Mouse (Mus musculus) limb, embryonic 12.5 days (tissue): Measurements from ENCODE around the gene Mfsd9. TPM values are rescaled to one million over a fixed set of nuclear protein-coding genes. Genes with fewer than 3 reads are reported as not detected.

Source experiments
- ATAC-seq: fragments of 200-750 bp; cut with Nextera tagmentation; 2 replicates; pipeline ENCODE4 v1.8.0; 2017; ENCODE audit warnings: low read depth, moderate TSS enrichment; ENCODE audit not compliant: insufficient number of reproducible peaks, insufficient read depth, low FRiP score, low TSS enrichment
- H3K27ac ChIP-seq: fragments of 300-500 bp; sonication (generic); 2 replicates; pipeline ENCODE4 v1.5.1; 2016; ENCODE audit warnings: mild to moderate bottlenecking, moderate library complexity
- H3K27me3 ChIP-seq: fragments of 300-500 bp; sonication (generic); 2 replicates; pipeline ENCODE4 v1.6.1; 2016; ENCODE audit warnings: mild to moderate bottlenecking, moderate library complexity
- H3K36me3 ChIP-seq: fragments of 300-500 bp; sonication (generic); 2 replicates; pipeline ENCODE4 v1.6.1; 2016; ENCODE audit warnings: mild to moderate bottlenecking, moderate library complexity
- H3K4me1 ChIP-seq: fragments of 300-500 bp; sonication (generic); replicated peaks from 2 replicates; pipeline ENCODE4 v1.6.1; 2016
- H3K4me2 ChIP-seq: fragments of 300-500 bp; sonication (generic); 2 replicates; pipeline ENCODE4 v1.6.1; 2016; ENCODE audit warnings: mild to moderate bottlenecking, moderate library complexity
- H3K4me3 ChIP-seq: fragments of 300-500 bp; sonication (generic); replicated peaks from 2 replicates; pipeline ENCODE4 v1.5.1; 2016; ENCODE audit warnings: mild to moderate bottlenecking
- H3K9ac ChIP-seq: fragments of 300-500 bp; sonication (generic); replicated peaks from 2 replicates; pipeline ENCODE4 v1.6.1; 2016; ENCODE audit warnings: mild to moderate bottlenecking, moderate library complexity
- H3K9me3 ChIP-seq: fragments of 300-500 bp; sonication (generic); 2 replicates; pipeline ENCODE4 v1.6.1; 2016; ENCODE audit warnings: mild to moderate bottlenecking, moderate library complexity
- WGBS: fragments of 180-500 bp; shearing (Covaris S2); methylation state at CpG from one replicate; pipeline ENCODE4 v1.1.7; 2016; 5-methylcytosine and 5-hydroxymethylcytosine counted together
- polyA plus RNA-seq: library from polyadenylated mRNA; unstranded; fragments of >200 nt; fragmentation: Nextera tagmentation; extraction: Ambion mirVana; gene quantifications from 2 replicates; pipeline ENCODE4 v1.2.1, GENCODE M21; 2016

The Mfsd9 gene
- polyA plus RNA-seq, 1 experiment from 2014 or later = 3.8 TPM

DNA sequence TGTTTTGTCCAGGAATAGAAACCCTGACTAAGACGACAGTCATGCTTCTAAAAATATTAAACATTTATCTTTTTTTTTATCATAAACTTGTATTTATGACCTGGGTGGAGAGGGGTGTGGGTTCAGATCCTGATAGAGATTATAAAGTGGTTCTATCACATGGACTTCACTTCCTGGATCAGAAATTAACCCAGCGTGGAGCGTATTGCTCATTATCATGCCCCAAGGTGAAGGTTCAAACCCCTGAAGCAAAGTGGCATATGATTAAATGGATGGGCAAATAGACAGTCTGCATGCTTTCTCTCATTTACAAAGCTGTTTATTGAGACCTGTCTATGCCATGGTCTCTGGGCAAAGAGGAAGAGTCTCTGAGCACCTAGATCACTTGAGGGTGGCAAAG, 13.7 kb downstream of the Mfsd9 start:
- Histone ChIP-seq H3K4me2 (no peak overlapping the region), H3K4me1 (no peaks in the 10 kb centered on the region), H3K4me3 (no peak overlapping the region), H3K27ac (no peak overlapping the region), H3K27me3 (no peaks in the 10 kb centered on the region), H3K9ac (no peak overlapping the region), H3K36me3 (peaks cover 33% of the 10 kb centered on the region), H3K9me3 (peaks cover 10% of the 10 kb centered on the region)
- no peak for ATAC-seq
- whole genome bisulfite sequencing = 93% methylated on average over 3 of the region's 3 CpGs

DNA sequence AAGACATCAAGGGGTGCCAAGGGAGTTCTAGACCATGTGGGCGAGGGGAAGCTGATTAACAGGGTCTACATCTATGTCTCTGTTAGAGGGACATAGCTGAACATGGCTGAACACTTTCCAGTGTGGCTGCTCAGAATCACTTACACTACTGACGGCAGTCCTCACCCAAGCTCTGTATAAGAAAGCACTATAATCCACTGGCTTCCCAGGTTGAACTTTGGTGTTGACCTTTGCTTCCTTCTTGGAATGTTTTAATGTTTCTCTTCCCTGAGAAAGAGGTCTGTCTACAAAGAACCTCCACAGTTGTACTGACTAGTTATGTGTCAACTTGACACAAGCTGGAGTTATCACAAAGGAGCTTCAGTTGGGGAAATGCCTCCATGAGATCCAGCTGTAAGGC, 14.4 kb downstream of the Mfsd9 start:
- no peak for ATAC-seq
- 74% methylated on average over 2 of the region's 2 CpGs for WGBS
- H3K9me3 ChIP-seq = peaks cover 10% of the 10 kb centered on the region

DNA sequence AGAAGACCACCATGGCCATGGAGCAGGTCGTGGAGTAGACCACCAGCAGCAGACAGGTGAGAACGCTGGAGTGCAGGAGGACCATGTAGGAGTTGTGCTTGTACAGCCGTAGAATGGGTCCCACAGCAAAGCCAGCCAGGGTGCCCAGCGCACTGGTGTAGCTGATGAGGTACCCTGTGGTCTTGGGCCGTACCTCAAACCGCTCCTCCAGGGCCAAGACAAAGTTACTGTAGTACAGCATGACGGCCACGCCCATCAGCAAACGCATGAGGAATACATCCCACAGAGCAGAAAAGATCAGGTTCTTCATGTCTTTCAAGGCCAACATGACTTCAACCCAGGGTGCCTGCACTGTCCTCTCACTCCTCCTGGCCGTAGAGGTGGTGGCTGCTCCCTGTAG, 16.4 kb downstream of the Mfsd9 start:
- H3K27ac ChIP-seq = no peak overlapping the region
- H3K27me3 ChIP-seq = no peaks in the 10 kb centered on the region
- peaks cover 18% of the 10 kb centered on the region for H3K36me3 ChIP-seq
- peaks cover 6% of the 10 kb centered on the region for H3K9me3 ChIP-seq
- no peaks in the 10 kb centered on the region for H3K4me1 ChIP-seq
- H3K9ac ChIP-seq = no peak overlapping the region
- ATAC-seq = no peak
- WGBS = 95% methylated on average over 10 of the region's 10 CpGs
- H3K4me3 ChIP-seq = no peak overlapping the region
- H3K4me2 ChIP-seq = no peak overlapping the region

More for the DNA sequence above, 14.4 kb downstream of the Mfsd9 start:
- Histone ChIP-seq H3K4me1 (no peaks in the 10 kb centered on the region), H3K9ac (no peak overlapping the region), H3K36me3 (peaks cover 33% of the 10 kb centered on the region), H3K4me3 (no peak overlapping the region), H3K27ac (no peak overlapping the region), H3K4me2 (no peak overlapping the region), H3K27me3 (no peaks in the 10 kb centered on the region)

DNA sequence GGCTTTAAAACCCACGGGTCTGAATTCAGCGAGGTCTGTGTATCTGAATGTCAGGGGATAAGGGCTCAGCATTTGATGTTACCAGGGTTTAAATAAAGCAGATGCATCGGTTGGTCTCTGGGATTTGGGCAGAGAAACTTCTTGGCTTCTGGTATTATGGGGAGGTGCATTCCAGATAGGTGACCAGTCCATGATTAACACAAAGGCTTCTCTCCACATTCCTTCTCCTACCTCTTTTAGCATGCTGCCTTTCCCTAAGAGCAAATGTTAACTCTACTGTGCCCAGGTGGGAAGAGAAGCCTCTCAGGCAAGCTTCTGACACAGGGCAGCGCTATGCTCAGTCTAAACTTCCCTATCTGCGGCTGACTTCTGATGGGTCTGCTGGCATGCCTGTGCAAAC, 17.3 kb downstream of the Mfsd9 start:
- no peak overlapping the region for H3K27ac ChIP-seq
- H3K4me2 ChIP-seq = no peak overlapping the region
- H3K36me3 ChIP-seq = peaks cover 11% of the 10 kb centered on the region
- H3K4me1 ChIP-seq = no peaks in the 10 kb centered on the region
- H3K9ac ChIP-seq = no peak overlapping the region
- 91% methylated on average over 5 of the region's 5 CpGs for WGBS
- H3K27me3 ChIP-seq = no peaks in the 10 kb centered on the region
- no peak overlapping the region for H3K4me3 ChIP-seq
- H3K9me3 ChIP-seq = no peaks in the 10 kb centered on the region
- ATAC-seq = no peak

DNA sequence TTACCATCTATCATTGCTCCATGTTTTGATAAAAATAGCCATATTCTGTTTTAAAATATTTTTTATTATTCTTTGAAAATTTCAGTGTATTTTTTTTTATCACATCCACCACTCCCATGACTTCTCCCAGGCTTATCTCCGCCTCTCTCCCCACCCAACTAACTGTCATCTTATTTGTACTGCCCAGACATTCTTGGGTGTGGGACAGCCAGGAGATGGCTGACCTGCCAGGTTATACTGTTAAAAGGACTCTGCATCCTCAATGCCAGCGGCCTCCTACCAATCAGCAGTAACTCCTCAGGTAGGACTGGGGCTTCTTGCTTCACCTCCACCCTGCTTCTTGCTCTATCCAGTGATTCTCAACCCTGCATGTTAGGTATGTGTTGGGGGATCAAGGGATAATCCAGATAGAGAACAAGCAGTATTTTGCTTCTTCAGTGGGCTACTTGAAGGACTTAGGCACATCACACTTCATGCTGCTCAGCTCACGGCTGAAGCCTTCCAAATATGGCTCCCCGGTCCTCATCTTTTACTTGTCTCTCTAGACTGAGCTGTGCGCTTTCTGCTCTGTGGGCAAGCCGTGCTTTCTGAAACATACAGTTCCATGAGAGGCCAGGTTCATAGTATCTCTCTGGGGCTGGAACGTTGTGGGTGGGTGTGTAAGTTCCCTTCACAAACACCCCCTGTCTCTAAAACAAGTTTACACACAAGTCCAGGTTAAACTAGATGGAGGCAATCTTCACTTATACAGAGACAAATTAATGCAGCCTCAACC, 19.1 kb downstream of the Mfsd9 start:
- no peak overlapping the region for H3K4me3 ChIP-seq
- peaks cover 11% of the 10 kb centered on the region for H3K36me3 ChIP-seq
- H3K27me3 ChIP-seq = no peaks in the 10 kb centered on the region
- H3K27ac ChIP-seq = no peak overlapping the region
- 91% methylated on average over 7 of the region's 7 CpGs for WGBS
- H3K9ac ChIP-seq = no peak overlapping the region
- H3K9me3 ChIP-seq = no peaks in the 10 kb centered on the region
- no peak for ATAC-seq
- H3K4me2 ChIP-seq = no peak overlapping the region
- H3K4me1 ChIP-seq = no peaks in the 10 kb centered on the region

DNA sequence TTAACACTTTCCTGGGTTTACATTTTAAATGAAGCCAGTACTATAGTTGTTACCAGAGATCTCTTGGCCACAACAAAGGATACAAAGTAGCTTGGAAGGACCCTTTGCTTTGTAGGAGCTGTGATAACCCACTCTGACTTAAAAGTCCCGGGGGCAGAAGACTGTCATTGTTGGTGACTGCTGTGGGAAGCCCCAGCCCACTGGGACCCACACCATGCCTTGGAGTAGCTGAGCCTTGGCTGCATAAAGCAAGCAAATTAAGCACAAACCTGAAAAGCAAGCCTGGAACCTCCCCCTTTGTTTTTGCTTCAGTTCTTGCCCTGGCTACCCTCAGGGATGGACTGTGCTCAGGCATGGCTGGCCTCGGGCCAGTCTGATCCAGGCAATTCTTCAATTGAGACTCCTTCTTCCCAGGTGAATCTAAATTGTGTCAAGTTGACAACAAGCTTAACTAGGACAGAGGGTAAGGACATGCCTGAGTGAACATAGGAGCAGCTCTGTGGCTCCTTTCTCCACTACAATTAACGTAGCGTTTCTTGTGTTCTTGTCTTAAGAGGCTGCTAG, 21.1 kb downstream of the Mfsd9 start:
- 69% methylated on average over 4 of the region's 4 CpGs for WGBS

DNA sequence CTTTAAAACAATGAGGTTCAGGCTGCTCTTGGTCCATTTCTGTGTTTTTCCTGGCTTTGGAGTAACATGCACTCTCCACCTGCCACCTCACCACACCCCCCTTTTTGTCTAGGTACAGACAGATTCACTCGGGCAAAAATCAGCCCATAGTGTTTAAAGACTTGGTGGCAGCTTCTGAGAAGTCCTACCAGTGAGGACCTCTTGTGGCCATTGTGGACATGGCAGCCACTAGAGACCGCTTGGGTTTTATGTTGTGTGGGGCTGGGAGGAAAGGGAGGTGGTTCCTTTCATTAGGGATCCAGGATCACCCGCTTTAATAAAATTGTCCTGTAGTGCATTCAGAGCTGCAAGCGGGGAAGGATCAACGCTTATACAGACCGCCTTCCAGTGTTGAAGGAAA, 21.9 kb downstream of the Mfsd9 start:
- Histone ChIP-seq H3K27ac (no peak overlapping the region), H3K4me3 (no peak overlapping the region), H3K27me3 (no peaks in the 10 kb centered on the region), H3K9me3 (no peaks in the 10 kb centered on the region), H3K4me2 (no peak overlapping the region), H3K36me3 (0 out of 2 replicates have a peak, but pooled peaks cover 6% of the 10 kb centered on the region), H3K9ac (no peak overlapping the region), H3K4me1 (no peaks in the 10 kb centered on the region)
- ATAC-seq = no peak
- WGBS = 32% methylated on average over 6 of the region's 6 CpGs

More for the DNA sequence above, 21.1 kb downstream of the Mfsd9 start:
- H3K27ac ChIP-seq = no peak overlapping the region
- H3K9ac ChIP-seq = no peak overlapping the region
- no peaks in the 10 kb centered on the region for H3K9me3 ChIP-seq
- H3K27me3 ChIP-seq = no peaks in the 10 kb centered on the region
- no peak overlapping the region for H3K4me3 ChIP-seq
- H3K36me3 ChIP-seq = peaks cover 11% of the 10 kb centered on the region
- H3K4me2 ChIP-seq = no peak overlapping the region
- ATAC-seq = no peak
- H3K4me1 ChIP-seq = no peaks in the 10 kb centered on the region

DNA sequence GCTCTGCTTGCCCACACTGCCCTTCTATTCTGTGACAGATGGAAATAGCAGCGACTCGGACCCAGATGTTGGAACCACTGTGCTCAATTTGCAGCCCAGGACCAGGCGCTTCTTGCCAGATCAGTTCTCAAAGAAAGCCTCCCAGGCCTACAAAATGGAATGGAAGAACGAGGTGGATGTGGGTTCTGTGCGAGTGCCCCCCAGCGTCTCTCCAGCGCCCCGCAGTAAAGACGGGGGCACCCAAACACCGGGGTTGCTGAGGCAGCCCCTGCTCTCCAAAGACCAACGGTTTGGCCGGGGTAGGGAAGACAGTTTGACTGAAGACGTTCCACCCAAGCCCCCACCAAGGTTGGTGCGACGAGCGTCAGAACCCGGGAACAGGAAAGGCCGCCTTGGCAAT, 22.9 kb downstream of the Mfsd9 start:
- Histone ChIP-seq H3K4me3 (no peak overlapping the region), H3K27me3 (no peaks in the 10 kb centered on the region), H3K9ac (no peak overlapping the region), H3K27ac (no peak overlapping the region), H3K36me3 (no peaks in the 10 kb centered on the region), H3K4me1 (no peaks in the 10 kb centered on the region), H3K9me3 (no peaks in the 10 kb centered on the region), H3K4me2 (no peak overlapping the region)
- 87% methylated on average over 18 of the region's 18 CpGs for WGBS
- ATAC-seq = no peak

DNA sequence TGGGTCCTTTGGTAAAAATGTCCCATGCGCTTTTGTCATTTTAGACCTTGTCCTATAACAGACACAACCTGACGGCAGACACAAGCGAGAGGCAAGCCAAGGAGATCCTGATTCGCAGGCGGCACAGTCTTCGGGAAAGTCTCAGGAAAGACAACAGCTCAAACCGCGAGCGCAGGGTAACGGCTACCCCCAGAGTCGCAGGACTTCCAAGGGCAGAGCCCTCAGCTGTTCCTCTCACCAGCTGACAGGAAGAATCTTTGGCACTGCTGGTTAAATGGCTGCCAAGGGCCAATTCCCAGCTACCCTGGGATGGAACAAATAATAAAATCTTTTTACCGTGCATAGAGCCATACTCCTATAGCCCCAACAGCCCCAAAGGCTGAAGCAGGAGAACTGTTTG, 25.0 kb downstream of the Mfsd9 start:
- no peak for ATAC-seq
- H3K36me3 ChIP-seq = no peaks in the 10 kb centered on the region
- no peaks in the 10 kb centered on the region for H3K4me1 ChIP-seq
- no peak overlapping the region for H3K4me2 ChIP-seq
- H3K9me3 ChIP-seq = no peaks in the 10 kb centered on the region
- H3K4me3 ChIP-seq = no peak overlapping the region
- 82% methylated on average over 12 of the region's 12 CpGs for WGBS
- no peak overlapping the region for H3K9ac ChIP-seq
- no peak overlapping the region for H3K27ac ChIP-seq
- H3K27me3 ChIP-seq = no peaks in the 10 kb centered on the region

DNA sequence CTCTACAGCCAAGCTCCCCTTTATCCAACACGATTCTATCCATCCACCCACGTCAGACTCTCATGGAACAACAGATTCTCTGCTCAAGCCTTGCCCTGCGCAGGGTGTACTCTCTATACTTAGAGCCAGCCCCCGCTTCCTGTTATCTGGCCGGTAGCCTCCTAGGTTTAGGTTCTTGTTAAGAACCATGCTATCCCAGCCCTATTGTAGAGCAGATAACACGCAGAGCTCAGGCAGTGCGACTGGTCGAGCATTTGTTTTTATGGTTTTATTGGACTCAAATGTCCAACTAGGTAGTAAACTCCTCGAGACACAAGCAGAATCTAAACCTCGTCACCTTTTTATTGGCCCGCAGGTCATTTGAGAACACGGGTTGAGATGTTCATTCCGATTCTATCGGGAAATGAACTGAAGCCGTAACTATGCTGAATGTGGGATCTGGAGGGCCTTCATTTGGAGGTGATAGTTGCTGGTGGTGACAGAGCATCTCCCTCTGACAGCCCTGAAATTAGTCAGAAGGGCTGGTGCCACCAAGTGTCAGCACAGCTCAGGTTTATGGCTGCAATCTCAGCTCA, 25.7 kb downstream of the Mfsd9 start:
- no peak overlapping the region for H3K4me3 ChIP-seq
- H3K9ac ChIP-seq = no peak overlapping the region
- no peaks in the 10 kb centered on the region for H3K9me3 ChIP-seq
- no peaks in the 10 kb centered on the region for H3K36me3 ChIP-seq
- 42% methylated on average over 15 of the region's 15 CpGs for WGBS
- H3K4me1 ChIP-seq = no peaks in the 10 kb centered on the region
- H3K27me3 ChIP-seq = no peaks in the 10 kb centered on the region
- H3K4me2 ChIP-seq = no peak overlapping the region
- H3K27ac ChIP-seq = no peak overlapping the region
- ATAC-seq = no peak

DNA sequence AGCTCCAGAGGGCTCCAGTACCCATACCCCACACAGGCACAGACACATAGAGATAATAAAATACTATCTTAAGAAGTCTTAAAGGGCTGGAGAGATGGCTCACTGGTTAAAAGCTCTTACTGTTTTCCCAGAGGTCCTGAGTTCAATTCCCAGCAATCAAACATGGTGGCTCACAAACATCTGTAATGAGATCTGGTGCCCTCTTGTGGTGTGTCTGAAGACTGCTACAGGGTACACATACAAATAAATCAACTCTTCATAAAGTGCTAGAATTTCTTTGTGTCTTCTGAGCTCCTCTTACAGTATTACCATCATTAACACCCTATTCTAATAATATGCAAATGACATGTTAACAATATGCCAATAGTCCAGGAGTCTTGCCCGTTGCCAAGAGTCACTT, 26.4 kb downstream of the Mfsd9 start:
- WGBS = 84% methylated on average over 1 of the region's 1 CpGs
- ATAC-seq = no peak
- Histone ChIP-seq H3K9ac (no peak overlapping the region), H3K36me3 (no peaks in the 10 kb centered on the region), H3K27me3 (no peaks in the 10 kb centered on the region), H3K27ac (no peak overlapping the region), H3K9me3 (no peaks in the 10 kb centered on the region), H3K4me2 (no peak overlapping the region), H3K4me1 (no peaks in the 10 kb centered on the region), H3K4me3 (no peak overlapping the region)
